Mouse (Mus musculus) liver, postnatal 0 days (tissue): ENCODE measurements at regions not wholly inside any gene's neighbourhood (a gene's known extent, or its start where the extent isn't known, plus 50 kb on each side); places are given as distances from the start of the nearest gene placed in this dataset.

Experiments
- CTCF ChIP-seq: sonication (generic); IDR thresholded peaks from 2 replicates; pipeline ENCODE4 v1.5.1; 2016; ENCODE audit warnings: antibody characterized with exemption, low read depth
- EP300 ChIP-seq: IDR thresholded peaks from 2 replicates; pipeline ENCODE4 v1.6.1; 2016; ENCODE audit warnings: antibody characterized with exemption, low read depth, mild to moderate bottlenecking

GRCm38 (mm10) chr3:137751732-137752260 is 80.5 kb downstream of the Gm21962 start:
- TF ChIP-seq CTCF: no peak
- TF ChIP-seq EP300: no peak
